Mouse (Mus musculus): ENCODE results near the gene Prr22.
A peak's percentile ranks its signal among the peaks of the same experiment; 100 is the strongest.

Gene Prr22

GRCm38 (mm10) chr17:56761077-56761476 lies 9.0 kb upstream of the Prr22 start:
- no peak for DNase-seq (ENCODE audit: low read depth, low spot score)

GRCm38 (mm10) chr17:56761991-56762410 lies 8.0 kb upstream of the Prr22 start:
- DNase-seq (ENCODE audit: low read depth, low spot score), result peak; percentile 86

GRCm38 (mm10) chr17:56762769-56763731 lies 7.0 kb upstream of the Prr22 start:
- DNase-seq (ENCODE audit: low read depth, low spot score), result peak; percentile 85

GRCm38 (mm10) chr17:56763741-56764250 lies 6.3 kb upstream of the Prr22 start:
- no peak for DNase-seq (ENCODE audit: low read depth, low spot score)

GRCm38 (mm10) chr17:56764474-56765354 lies 5.3 kb upstream of the Prr22 start, which contains the start of gene Dus3l:
Gene Dus3l, plus strand, starts transcription at chr17:56764757.
- peak; percentile 96 for DNase-seq (ENCODE audit: low read depth, low spot score)

GRCm38 (mm10) chr17:56765431-56765830 lies 4.6 kb upstream of the Prr22 start:
- no peak for DNase-seq (ENCODE audit: low read depth, low spot score)

GRCm38 (mm10) chr17:56766631-56767405 lies 3.2 kb upstream of the Prr22 start:
- no peak for DNase-seq (ENCODE audit: low read depth, low spot score)

- DNase-seq (ENCODE audit: low read depth, low spot score), result no peak
Measured at GRCm38 (mm10) chr17:56767531-56768135, 2.4 kb upstream of the Prr22 start.

- no peak for DNase-seq (ENCODE audit: low read depth, low spot score)
Measured at GRCm38 (mm10) chr17:56768941-56769340, 1.1 kb upstream of the Prr22 start.

- DNase-seq (ENCODE audit: low read depth, low spot score), result peak; percentile 75
Measured at GRCm38 (mm10) chr17:56777568-56777967, 7.5 kb downstream of the Prr22 start.

GRCm38 (mm10) chr17:56778779-56779362 lies 8.8 kb downstream of the Prr22 start:
- DNase-seq (ENCODE audit: low read depth, low spot score), result no peak

GRCm38 (mm10) chr17:56780291-56780978 lies 10.4 kb downstream of the Prr22 start:
- no peak for DNase-seq (ENCODE audit: low read depth, low spot score)

GRCm38 (mm10) chr17:56788886-56789285 lies 18.8 kb downstream of the Prr22 start:
- DNase-seq (ENCODE audit: low read depth, low spot score), result no peak

GRCm38 (mm10) chr17:56789286-56789685 lies 19.2 kb downstream of the Prr22 start:
- DNase-seq (ENCODE audit: low read depth, low spot score), result no peak

GRCm38 (mm10) chr17:56792588-56792987 lies 22.5 kb downstream of the Prr22 start:
- no peak for DNase-seq (ENCODE audit: low read depth, low spot score)

- no peak for DNase-seq (ENCODE audit: low read depth, low spot score)
Measured at GRCm38 (mm10) chr17:56793614-56794319, 23.7 kb downstream of the Prr22 start.

- DNase-seq (ENCODE audit: low read depth, low spot score), result peak; percentile 67
Measured at GRCm38 (mm10) chr17:56799276-56799675, 29.2 kb downstream of the Prr22 start.

- no peak for DNase-seq (ENCODE audit: low read depth, low spot score)
Measured at GRCm38 (mm10) chr17:56802065-56802464, 32.0 kb downstream of the Prr22 start.

- no peak for DNase-seq (ENCODE audit: low read depth, low spot score)
Measured at GRCm38 (mm10) chr17:56804952-56805351, 34.9 kb downstream of the Prr22 start.
